ENCODE assay signal across 9 mouse cellular contexts in the genomic region with DNA sequence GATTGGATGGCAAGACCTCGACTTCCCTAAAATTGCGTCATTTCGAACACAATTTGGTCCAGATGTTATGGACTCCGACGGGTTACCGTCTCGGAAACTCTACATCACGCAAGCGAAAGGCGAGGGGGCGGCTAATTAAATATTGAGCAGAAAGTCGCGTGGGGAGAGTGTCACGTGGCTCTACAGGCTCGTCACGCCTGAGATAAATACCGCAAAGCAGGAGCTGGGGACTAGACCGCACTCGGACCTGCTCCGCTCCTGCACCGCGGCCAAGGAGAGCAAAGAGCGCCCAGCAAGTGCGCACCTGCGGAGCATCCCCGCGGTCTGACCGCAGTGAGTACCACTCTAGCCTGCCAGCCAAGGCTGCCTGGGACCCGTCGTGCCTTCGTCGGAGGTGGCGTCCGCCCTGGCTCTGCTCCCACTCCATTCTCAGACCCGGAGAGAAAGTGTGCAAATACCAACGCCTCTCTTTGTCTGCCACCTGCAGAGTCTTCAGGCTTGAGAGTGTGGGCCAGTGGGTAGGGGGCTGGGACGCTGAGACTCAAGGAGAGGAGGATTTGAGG. TPM values are rescaled to one million over a fixed set of nuclear protein-coding genes. Genes with fewer than 3 reads are reported as not detected.
A peak's percentile ranks its signal among the peaks of the same experiment; 100 is the strongest.
DNase-seq lines count a peak whose midpoint lies in the region; ATAC-seq and TF ChIP-seq lines count a peak whose summit lies in the region.
"Had no signal": no experiment of that assay in that cellular context is flagged by ENCODE, and none has a peak within 500 bp of the region (broad histone marks: within the 10 kb centered on the region; RNA-seq: fewer than 3 reads in every experiment).

A gene (plus strand): TSS at position 51 of the 563 bp plus-strand sequence.

- no peak for DNase-seq in cerebellum, postnatal 4 days (ENCODE audit: low spot score in 2 of 2)
- no peak for DNase-seq in lung, adult 2 months
- no peak for DNase-seq in hindbrain, postnatal 0 days (ENCODE audit: low spot score)
- no peak for DNase-seq in adrenal gland, adult 2 months
- DNase-seq in thymus, postnatal 0 days (ENCODE audit: low spot score) = no peak

- H3K4me3 ChIP-seq in lung, embryonic 15.5 days = peak within 1 kb of the TSS; percentile 21
- no peak within 1 kb of the TSS for H3K4me3 ChIP-seq in lung, adult 2 months (replicated peaks; ENCODE audit: extremely low read depth, low read depth, low read length)
- peak within 1 kb of the TSS; percentile 44 for H3K4me3 ChIP-seq in hindbrain, postnatal 0 days (ENCODE audit: low read length)
- H3K4me3 ChIP-seq in midbrain, embryonic 15.5 days = peak within 1 kb of the TSS; percentile 46
- H3K4me3 ChIP-seq: erythroblast, embryonic 14.5 days had no signal

- 3% methylated on average over 37 of the region's 37 CpGs for WGBS in lung, embryonic 15.5 days
- 3% methylated on average over 37 of the region's 37 CpGs for WGBS in lung, adult 2 months
- WGBS in hindbrain, postnatal 0 days = 1% methylated on average over 37 of the region's 37 CpGs
- 1% methylated on average over 37 of the region's 37 CpGs for WGBS in midbrain, embryonic 15.5 days

- ATAC-seq in cerebellum, adult (ENCODE audit: insufficient number of reproducible peaks, low FRiP score, low TSS enrichment) = peak; percentile 31
- no peak for ATAC-seq in lung, embryonic 15.5 days (ENCODE audit: borderline replicate concordance, extremely low read depth, low FRiP score, low TSS enrichment)
- ATAC-seq in hindbrain, postnatal 0 days = peak; percentile 81
- peak; percentile 88 for ATAC-seq in midbrain, embryonic 15.5 days (replicated peaks)

- no peak within 1 kb of the TSS for H3K27ac ChIP-seq in lung, embryonic 15.5 days
- no peak within 1 kb of the TSS for H3K27ac ChIP-seq in hindbrain, postnatal 0 days
- no peak within 1 kb of the TSS for H3K27ac ChIP-seq in midbrain, embryonic 15.5 days

- no peak within 1 kb of the TSS for H3K9ac ChIP-seq in lung, embryonic 15.5 days
- H3K9ac ChIP-seq in hindbrain, postnatal 0 days (replicated peaks; ENCODE audit: low read length) = peak within 1 kb of the TSS; percentile 33; the same call in 1 of the 2 replicates
- H3K9ac ChIP-seq in midbrain, embryonic 15.5 days = peak within 1 kb of the TSS; percentile 43

- H3K9me3 ChIP-seq in lung, embryonic 15.5 days = no peaks in the 10 kb centered on the region
- no peaks in the 10 kb centered on the region for H3K9me3 ChIP-seq in hindbrain, postnatal 0 days (ENCODE audit: low read length)
- no peaks in the 10 kb centered on the region for H3K9me3 ChIP-seq in midbrain, embryonic 15.5 days

- H3K27me3 ChIP-seq in lung, embryonic 15.5 days = peaks cover 43% of the 10 kb centered on the region
- peaks cover 21% of the 10 kb centered on the region for H3K27me3 ChIP-seq in hindbrain, postnatal 0 days (ENCODE audit: insufficient read depth, low read length)
- H3K27me3 ChIP-seq in midbrain, embryonic 15.5 days (replicated peaks) = peaks cover 23% of the 10 kb centered on the region; the same call in 1 of the 2 replicates

- no peaks in the 10 kb centered on the region for H3K4me1 ChIP-seq in lung, embryonic 15.5 days
- H3K4me1 ChIP-seq in lung, adult 2 months (ENCODE audit: control insufficient read depth, insufficient read depth, low read length) = no peaks in the 10 kb centered on the region
- peaks cover 15% of the 10 kb centered on the region; the same call in 1 of the 2 replicates for H3K4me1 ChIP-seq in hindbrain, postnatal 0 days (ENCODE audit: insufficient read depth, low read length)
- H3K4me1 ChIP-seq in midbrain, embryonic 15.5 days = peaks cover 22% of the 10 kb centered on the region

- no peak for TF ChIP-seq POLR2A in lung, adult 2 months (IDR thresholded peaks at IDR 0.05; ENCODE audit: borderline replicate concordance, extremely low read depth, low read depth, low read length)

- H3K4me2 ChIP-seq in lung, embryonic 15.5 days = peak within 1 kb of the TSS; percentile 46
- H3K4me2 ChIP-seq in hindbrain, postnatal 0 days (ENCODE audit: low read depth, low read length) = peak within 1 kb of the TSS; percentile 68
- H3K4me2 ChIP-seq in midbrain, embryonic 15.5 days = peak within 1 kb of the TSS; percentile 85

- H3K36me3 ChIP-seq in lung, embryonic 15.5 days = no peaks in the 10 kb centered on the region
- H3K36me3 ChIP-seq in hindbrain, postnatal 0 days (ENCODE audit: insufficient read depth, low read length) = no peaks in the 10 kb centered on the region
- no peaks in the 10 kb centered on the region for H3K36me3 ChIP-seq in midbrain, embryonic 15.5 days (replicated peaks)

- no peak for TF ChIP-seq CTCF in lung, adult 2 months (IDR thresholded peaks at IDR 0.05; ENCODE audit: insufficient read depth, low read length)
- no peak for TF ChIP-seq CTCF in hindbrain, postnatal 0 days (IDR thresholded peaks at IDR 0.05; ENCODE audit: low read depth)

RNA-seq across cellular contexts. Expression of the gene that starts here (rescaled TPM):
- polyA plus RNA-seq in lung, embryonic 15.5 days (2015; fragmentation: Nextera tagmentation; extraction: Ambion mirVana) = 0.20 and 0.25 TPM in 2 replicates
- not detected in 2 replicates for polyA plus RNA-seq in lung, adult 2 months (2012; rRNA removed)
- 45.0 and 56.4 TPM in 2 replicates for total RNA-seq in hindbrain, postnatal 0 days (2014; rRNA removed)
- 166 and 183 TPM in 2 replicates for polyA plus RNA-seq in hindbrain, postnatal 0 days (2015; fragmentation: Nextera tagmentation; extraction: Ambion mirVana)
- 96.5 and 105 TPM in 2 replicates for polyA plus RNA-seq in midbrain, embryonic 15.5 days (2015; fragmentation: Nextera tagmentation; extraction: Ambion mirVana)
- total RNA-seq in adrenal gland, adult 2 months (2021) = not detected
- not detected in 2 replicates for polyA plus RNA-seq in adrenal gland, adult 2 months (2012; rRNA removed)
- polyA plus RNA-seq in thymus, postnatal 0 days (2015; fragmentation: Nextera tagmentation; extraction: Ambion mirVana) = 0.79 and 0.81 TPM in 2 replicates
- polyA plus RNA-seq: erythroblast, embryonic 14.5 days had no signal

Comparison
In these comparisons a context has a peak if more than half of its experiments do, and no peak if none do; other contexts are left out.
1. RNA of the gene that starts here (total RNA-seq): 45.0 to 56.4 TPM in hindbrain, postnatal 0 days; not detected in adrenal gland, adult 2 months; every median in the first group is over 10 times any median in the second.
2. RNA of the gene that starts here (polyA plus RNA-seq): 166 to 183 TPM in hindbrain, postnatal 0 days and 96.5 to 105 TPM in midbrain, embryonic 15.5 days; 0.79 to 0.81 TPM in thymus, postnatal 0 days, 0.20 to 0.25 TPM in lung, embryonic 15.5 days, not detected in lung, adult 2 months and not detected in adrenal gland, adult 2 months; every median in the first group is over 10 times any median in the second.
3. Peak in every context shown above with its lines, with median percentiles within 50 percentile points of each other: H3K4me2 ChIP-seq.